Mouse (Mus musculus): ENCODE measurements at regions not wholly inside any gene's neighbourhood (a gene's known extent, or its start where the extent isn't known, plus 50 kb on each side); places are given as distances from the start of the nearest gene placed in this dataset.

GRCm38 (mm10) chr3:61494835-61495234 lies 129.1 kb upstream of the B430305J03Rik start:
- no peak overlapping the region for H3K27ac ChIP-seq (ENCODE audit: low read length)
- WGBS (ENCODE audit: insufficient replicate concordance), result 29% methylated on average over 2 of the region's 2 CpGs
- ATAC-seq (ENCODE audit: low read depth), result no peak
- H3K27me3 ChIP-seq (ENCODE audit: control insufficient read depth, insufficient read depth, low read depth, low read length), result no peaks in the 10 kb centered on the region
- H3K4me2 ChIP-seq (ENCODE audit: low read depth, low read length), result no peak overlapping the region
- no peaks in the 10 kb centered on the region for H3K36me3 ChIP-seq (ENCODE audit: control insufficient read depth, insufficient read depth)
- no peaks in the 10 kb centered on the region for H3K4me1 ChIP-seq (ENCODE audit: control insufficient read depth, low read depth, low read length)
- no peak overlapping the region for H3K9ac ChIP-seq (ENCODE audit: low read depth, low read length)
- no peak overlapping the region for H3K4me3 ChIP-seq (ENCODE audit: low read depth, low read length)
- no peaks in the 10 kb centered on the region for H3K9me3 ChIP-seq (replicated peaks; ENCODE audit: control insufficient read depth, low read length)

GRCm38 (mm10) chr3:61486808-61487389 lies 121.1 kb upstream of the B430305J03Rik start:
- no peaks in the 10 kb centered on the region for H3K9me3 ChIP-seq (replicated peaks; ENCODE audit: control insufficient read depth, low read length)
- no peak overlapping the region for H3K9ac ChIP-seq (ENCODE audit: low read depth, low read length)
- H3K27me3 ChIP-seq (ENCODE audit: control insufficient read depth, insufficient read depth, low read depth, low read length), result no peaks in the 10 kb centered on the region
- H3K4me2 ChIP-seq (ENCODE audit: low read depth, low read length), result no peak overlapping the region
- H3K36me3 ChIP-seq (ENCODE audit: control insufficient read depth, insufficient read depth), result no peaks in the 10 kb centered on the region
- no peak overlapping the region for H3K27ac ChIP-seq (ENCODE audit: low read length)
- 70% methylated on average over 5 of the region's 5 CpGs for WGBS (ENCODE audit: insufficient replicate concordance)
- no peak overlapping the region for H3K4me3 ChIP-seq (ENCODE audit: low read depth, low read length)
- no peak for ATAC-seq (ENCODE audit: low read depth)
- no peaks in the 10 kb centered on the region for H3K4me1 ChIP-seq (ENCODE audit: control insufficient read depth, low read depth, low read length)

GRCm38 (mm10) chr3:61478861-61479584 lies 113.3 kb upstream of the B430305J03Rik start:
- ATAC-seq (ENCODE audit: low read depth), result no peak
- Histone ChIP-seq H3K4me1 (ENCODE audit: control insufficient read depth, low read depth, low read length) (no peaks in the 10 kb centered on the region), H3K9me3 (replicated peaks; ENCODE audit: control insufficient read depth, low read length) (no peaks in the 10 kb centered on the region), H3K27me3 (ENCODE audit: control insufficient read depth, insufficient read depth, low read depth, low read length) (no peaks in the 10 kb centered on the region), H3K27ac (ENCODE audit: low read length) (no peak overlapping the region), H3K4me2 (ENCODE audit: low read depth, low read length) (no peak overlapping the region), H3K4me3 (ENCODE audit: low read depth, low read length) (no peak overlapping the region), H3K9ac (ENCODE audit: low read depth, low read length) (no peak overlapping the region), H3K36me3 (ENCODE audit: control insufficient read depth, insufficient read depth) (no peaks in the 10 kb centered on the region)
- 54% methylated on average over 3 of the region's 3 CpGs for WGBS (ENCODE audit: insufficient replicate concordance)

GRCm38 (mm10) chr3:61475018-61475417 lies 109.3 kb upstream of the B430305J03Rik start:
- Histone ChIP-seq H3K27me3 (ENCODE audit: control insufficient read depth, insufficient read depth, low read depth, low read length) (no peaks in the 10 kb centered on the region), H3K4me1 (ENCODE audit: control insufficient read depth, low read depth, low read length) (no peaks in the 10 kb centered on the region), H3K36me3 (ENCODE audit: control insufficient read depth, insufficient read depth) (no peaks in the 10 kb centered on the region), H3K4me3 (ENCODE audit: low read depth, low read length) (no peak overlapping the region), H3K4me2 (ENCODE audit: low read depth, low read length) (no peak overlapping the region), H3K27ac (ENCODE audit: low read length) (no peak overlapping the region), H3K9me3 (replicated peaks; ENCODE audit: control insufficient read depth, low read length) (no peaks in the 10 kb centered on the region), H3K9ac (ENCODE audit: low read depth, low read length) (no peak overlapping the region)
- ATAC-seq (ENCODE audit: low read depth), result peak; percentile 71
- WGBS (ENCODE audit: insufficient replicate concordance), result 7% methylated on average over 2 of the region's 2 CpGs

- ATAC-seq (ENCODE audit: low read depth), result no peak
Observed at GRCm38 (mm10) chr3:61467158-61467557, 101.4 kb upstream of the B430305J03Rik start.

GRCm38 (mm10) chr3:61466641-61467040 lies 100.9 kb upstream of the B430305J03Rik start:
- H3K4me2 ChIP-seq (ENCODE audit: low read depth, low read length), result no peak overlapping the region
- H3K4me3 ChIP-seq (ENCODE audit: low read depth, low read length), result no peak overlapping the region
- H3K9ac ChIP-seq (ENCODE audit: low read depth, low read length), result no peak overlapping the region
- ATAC-seq (ENCODE audit: low read depth), result no peak
- no peaks in the 10 kb centered on the region for H3K4me1 ChIP-seq (ENCODE audit: control insufficient read depth, low read depth, low read length)
- H3K9me3 ChIP-seq (replicated peaks; ENCODE audit: control insufficient read depth, low read length), result no peaks in the 10 kb centered on the region
- H3K36me3 ChIP-seq (ENCODE audit: control insufficient read depth, insufficient read depth), result no peaks in the 10 kb centered on the region
- 52% methylated on average over 2 of the region's 2 CpGs for WGBS (ENCODE audit: insufficient replicate concordance)
- no peak overlapping the region for H3K27ac ChIP-seq (ENCODE audit: low read length)
- H3K27me3 ChIP-seq (ENCODE audit: control insufficient read depth, insufficient read depth, low read depth, low read length), result no peaks in the 10 kb centered on the region

More at GRCm38 (mm10) chr3:61467158-61467557, 101.4 kb upstream of the B430305J03Rik start:
- Histone ChIP-seq H3K9me3 (replicated peaks; ENCODE audit: control insufficient read depth, low read length) (no peaks in the 10 kb centered on the region), H3K9ac (ENCODE audit: low read depth, low read length) (no peak overlapping the region), H3K36me3 (ENCODE audit: control insufficient read depth, insufficient read depth) (no peaks in the 10 kb centered on the region), H3K27me3 (ENCODE audit: control insufficient read depth, insufficient read depth, low read depth, low read length) (no peaks in the 10 kb centered on the region), H3K4me3 (ENCODE audit: low read depth, low read length) (no peak overlapping the region), H3K4me2 (ENCODE audit: low read depth, low read length) (no peak overlapping the region), H3K27ac (ENCODE audit: low read length) (no peak overlapping the region), H3K4me1 (ENCODE audit: control insufficient read depth, low read depth, low read length) (no peaks in the 10 kb centered on the region)
- WGBS (ENCODE audit: insufficient replicate concordance), result 17% methylated on average over 3 of the region's 3 CpGs

GRCm38 (mm10) chr3:61460076-61460475 lies 94.3 kb upstream of the B430305J03Rik start:
- H3K9ac ChIP-seq (ENCODE audit: low read depth, low read length), result no peak overlapping the region
- no peaks in the 10 kb centered on the region for H3K27me3 ChIP-seq (ENCODE audit: control insufficient read depth, insufficient read depth, low read depth, low read length)
- H3K9me3 ChIP-seq (replicated peaks; ENCODE audit: control insufficient read depth, low read length), result no peaks in the 10 kb centered on the region
- H3K36me3 ChIP-seq (ENCODE audit: control insufficient read depth, insufficient read depth), result no peaks in the 10 kb centered on the region
- H3K4me2 ChIP-seq (ENCODE audit: low read depth, low read length), result no peak overlapping the region
- H3K4me1 ChIP-seq (ENCODE audit: control insufficient read depth, low read depth, low read length), result no peaks in the 10 kb centered on the region
- no peak overlapping the region for H3K4me3 ChIP-seq (ENCODE audit: low read depth, low read length)
- H3K27ac ChIP-seq (ENCODE audit: low read length), result no peak overlapping the region
- peak; percentile 69 for ATAC-seq (ENCODE audit: low read depth)

- H3K36me3 ChIP-seq (ENCODE audit: control insufficient read depth, insufficient read depth), result no peaks in the 10 kb centered on the region
- 64% methylated on average over 2 of the region's 2 CpGs for WGBS (ENCODE audit: insufficient replicate concordance)
- H3K9ac ChIP-seq (ENCODE audit: low read depth, low read length), result no peak overlapping the region
- H3K4me1 ChIP-seq (ENCODE audit: control insufficient read depth, low read depth, low read length), result no peaks in the 10 kb centered on the region
- no peak overlapping the region for H3K27ac ChIP-seq (ENCODE audit: low read length)
- no peak overlapping the region for H3K4me2 ChIP-seq (ENCODE audit: low read depth, low read length)
- no peaks in the 10 kb centered on the region for H3K27me3 ChIP-seq (ENCODE audit: control insufficient read depth, insufficient read depth, low read depth, low read length)
- ATAC-seq (ENCODE audit: low read depth), result no peak
- no peak overlapping the region for H3K4me3 ChIP-seq (ENCODE audit: low read depth, low read length)
- no peaks in the 10 kb centered on the region for H3K9me3 ChIP-seq (replicated peaks; ENCODE audit: control insufficient read depth, low read length)
Observed at GRCm38 (mm10) chr3:61456598-61456997, 90.8 kb upstream of the B430305J03Rik start.

GRCm38 (mm10) chr3:61442000-61442739 lies 76.4 kb upstream of the B430305J03Rik start:
- no peak for ATAC-seq (ENCODE audit: low read depth)
- Histone ChIP-seq H3K4me2 (ENCODE audit: low read depth, low read length) (no peak overlapping the region), H3K27me3 (ENCODE audit: control insufficient read depth, insufficient read depth, low read depth, low read length) (no peaks in the 10 kb centered on the region), H3K9ac (ENCODE audit: low read depth, low read length) (no peak overlapping the region), H3K27ac (ENCODE audit: low read length) (no peak overlapping the region), H3K4me3 (ENCODE audit: low read depth, low read length) (no peak overlapping the region), H3K36me3 (ENCODE audit: control insufficient read depth, insufficient read depth) (no peaks in the 10 kb centered on the region), H3K9me3 (replicated peaks; ENCODE audit: control insufficient read depth, low read length) (no peaks in the 10 kb centered on the region), H3K4me1 (ENCODE audit: control insufficient read depth, low read depth, low read length) (no peaks in the 10 kb centered on the region)
- 38% methylated on average over 2 of the region's 2 CpGs for WGBS (ENCODE audit: insufficient replicate concordance)
